Mouse (Mus musculus) heart, adult 2 months (tissue): ENCODE measurements around the gene Ccdc151.

ENCODE experiments used
- CTCF ChIP-seq: fragments of 200-600 bp; IDR thresholded peaks from 2 replicates; pipeline ENCODE4 v1.8.1; 2022; ENCODE audit warnings: antibody characterized with exemption, mild to moderate bottlenecking, moderate library complexity
- EP300 ChIP-seq: fragments of 200-500 bp; IDR thresholded peaks from 2 replicates; pipeline ENCODE4 v1.6.1; 2011; ENCODE audit warnings: low read depth, low read length, control low read depth; ENCODE audit not compliant: insufficient read depth
- POLR2A ChIP-seq: fragments of 200-500 bp; IDR thresholded peaks from 2 replicates; pipeline ENCODE4 v1.6.1; 2011; ENCODE audit warnings: mild to moderate bottlenecking, low read depth, low read length, control low read depth; ENCODE audit not compliant: insufficient read depth

DNA sequence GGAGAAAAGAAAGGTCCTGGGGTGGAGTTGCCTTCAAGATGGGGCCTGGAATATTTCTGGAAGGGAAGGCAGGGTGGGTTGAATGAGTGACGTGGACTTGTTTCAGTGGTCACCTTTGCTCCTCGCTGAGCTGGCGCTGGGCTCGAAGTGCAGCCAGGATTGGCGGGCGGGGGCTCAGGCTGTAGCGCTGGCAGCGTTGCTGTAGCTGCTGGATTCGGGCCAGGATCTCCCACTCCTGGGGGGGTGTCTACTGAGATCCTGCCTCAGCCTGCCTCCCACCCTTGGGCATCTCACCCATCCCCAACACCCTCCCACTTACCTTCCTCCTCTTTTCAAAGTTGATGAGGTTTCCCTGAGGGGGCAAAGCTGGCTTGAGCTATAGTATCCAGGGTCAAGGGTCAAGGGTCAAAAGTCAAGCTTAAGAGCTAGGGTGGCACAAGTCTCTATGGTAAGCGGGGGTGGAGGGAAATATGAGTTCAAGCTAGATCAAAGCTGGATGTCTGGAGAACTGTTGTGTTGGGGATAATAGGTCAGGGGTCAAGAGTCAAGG, 25.7 kb downstream of the Ccdc151 start:
- TF ChIP-seq CTCF: no peak
- no peak for TF ChIP-seq POLR2A
- TF ChIP-seq EP300: no peak
